Mouse (Mus musculus) E14TG2a.4 (cell line): ENCODE results near the gene Fhit.

Source experiments
- H3K27me3 ChIP-seq: 2 replicates; pipeline ENCODE4 v1.6.1; 2014; ENCODE audit warnings: low read length, control low read depth; ENCODE audit not compliant: insufficient read depth
- H3K36me3 ChIP-seq: 2 replicates; pipeline ENCODE4 v1.6.1; 2014; ENCODE audit warnings: low read length, control low read depth; ENCODE audit not compliant: insufficient read depth
- H3K4me1 ChIP-seq: replicated peaks from 2 replicates; pipeline ENCODE4 v1.6.1; 2014; ENCODE audit warnings: low read depth, low read length, control low read depth
- H3K4me3 ChIP-seq: replicated peaks from 2 replicates; pipeline ENCODE4 v1.5.1; 2014; ENCODE audit warnings: mild to moderate bottlenecking, low read length
- H3K9me3 ChIP-seq: 2 replicates; pipeline ENCODE4 v1.6.1; 2014; ENCODE audit warnings: low read length, control low read depth
- CTCF ChIP-seq: conservative IDR thresholded peaks from 2 replicates; pipeline ENCODE4 v1.5.1; 2014; ENCODE audit warnings: low read length
- NANOG ChIP-seq: IDR thresholded peaks from 2 replicates; pipeline ENCODE4 v1.6.1; 2014; ENCODE audit warnings: borderline replicate concordance, low read length, mixed read lengths
- POU5F1 ChIP-seq: IDR thresholded peaks from 2 replicates; pipeline ENCODE4 v1.6.1; 2014; ENCODE audit warnings: low read length, borderline replicate concordance

Fhit gene

DNA sequence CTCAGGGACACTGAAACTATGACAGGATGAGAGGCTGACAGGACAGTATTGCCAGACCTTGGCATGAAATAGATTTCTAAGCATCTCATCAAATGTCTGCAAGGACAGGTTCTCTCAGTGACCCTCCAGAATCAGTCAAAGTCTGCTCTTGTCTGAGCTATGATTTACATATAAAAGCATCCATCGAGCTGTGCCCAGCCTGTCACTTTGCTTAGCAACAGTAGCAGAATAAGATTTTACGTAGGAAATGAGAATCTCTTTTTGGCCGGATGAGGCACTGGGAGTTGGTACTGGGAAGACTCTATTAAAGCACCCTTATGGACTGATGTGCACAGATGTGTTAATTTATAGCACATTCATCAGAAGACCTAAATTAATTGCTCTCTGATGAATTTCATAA is 1519.8 kb downstream of the Fhit start:
- H3K9me3 ChIP-seq = 0 out of 2 replicates have a peak, but pooled peaks cover 3% of the 10 kb centered on the region
- H3K36me3 ChIP-seq = no peaks in the 10 kb centered on the region
- H3K4me1 ChIP-seq = 0 out of 2 replicates have a peak, but pooled peaks cover 5% of the 10 kb centered on the region
- no peak overlapping the region for H3K4me3 ChIP-seq
- TF ChIP-seq CTCF = no peak
- TF ChIP-seq NANOG = no peak
- TF ChIP-seq POU5F1 = no peak
- no peaks in the 10 kb centered on the region for H3K27me3 ChIP-seq

DNA sequence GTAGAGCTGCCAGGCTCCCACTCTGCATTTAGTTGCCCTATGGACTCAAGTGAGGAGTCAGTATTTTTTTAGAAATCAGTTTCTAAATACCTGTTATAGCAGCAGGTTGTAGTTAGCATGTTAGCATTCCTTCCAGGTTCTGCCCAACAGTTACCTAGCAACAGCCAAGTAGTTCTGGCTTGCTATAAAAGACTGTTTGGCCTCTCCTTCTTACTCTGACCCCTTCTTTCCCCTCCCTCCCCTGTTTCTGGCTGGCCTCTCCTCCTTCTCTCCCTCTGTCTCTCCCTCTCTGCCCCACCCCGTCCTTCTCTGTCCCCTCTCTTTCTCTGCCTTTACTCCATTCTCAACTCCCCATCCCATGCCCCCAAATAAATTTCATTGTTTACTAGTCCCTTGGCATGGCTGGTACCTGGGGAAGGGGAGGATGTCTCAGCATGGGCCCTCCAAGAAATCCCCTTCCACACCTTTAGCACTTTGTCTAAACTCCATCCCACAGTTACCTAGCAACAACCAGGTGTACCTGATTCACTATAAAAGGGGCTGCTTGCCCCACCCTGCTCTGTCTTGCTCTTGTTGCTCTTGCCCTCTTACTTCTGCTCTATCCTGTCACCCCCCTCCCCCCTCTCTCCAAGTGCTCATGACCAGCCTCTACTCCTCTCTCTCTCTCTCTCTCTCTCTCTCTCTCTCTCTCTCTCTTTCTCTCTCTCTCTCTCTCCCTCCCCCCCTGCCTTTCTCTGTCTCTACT is 1527.4 kb downstream of the Fhit start:
- Histone ChIP-seq H3K4me3 (no peak overlapping the region), H3K27me3 (no peaks in the 10 kb centered on the region), H3K9me3 (no peaks in the 10 kb centered on the region), H3K36me3 (no peaks in the 10 kb centered on the region), H3K4me1 (no peaks in the 10 kb centered on the region)
- no peak for TF ChIP-seq CTCF
- TF ChIP-seq NANOG = no peak
- TF ChIP-seq POU5F1 = no peak

DNA sequence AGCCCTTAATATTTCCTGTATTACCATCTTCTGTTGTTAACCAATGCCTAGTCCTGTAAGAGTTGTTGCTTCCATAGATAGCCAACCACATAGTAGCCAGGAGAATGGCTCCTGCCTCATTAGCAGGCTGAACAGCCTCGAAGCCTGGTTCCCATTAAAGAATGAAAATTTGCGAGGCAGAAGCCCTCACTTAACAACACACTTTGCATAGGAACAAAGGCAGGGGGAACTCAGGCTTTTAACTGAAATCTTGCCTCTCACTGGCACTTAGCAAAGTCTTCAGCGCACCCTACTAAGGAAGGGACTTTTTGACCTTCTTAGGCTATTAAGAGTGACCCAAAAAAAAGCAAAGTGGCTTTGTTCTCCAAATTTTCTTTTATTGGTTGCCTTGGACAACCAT is 1529.3 kb downstream of the Fhit start:
- no peaks in the 10 kb centered on the region for H3K9me3 ChIP-seq
- H3K27me3 ChIP-seq = no peaks in the 10 kb centered on the region
- H3K4me3 ChIP-seq = no peak overlapping the region
- TF ChIP-seq POU5F1 (no peak), CTCF (no peak), NANOG (no peak)
- no peaks in the 10 kb centered on the region for H3K4me1 ChIP-seq
- H3K36me3 ChIP-seq = no peaks in the 10 kb centered on the region

DNA sequence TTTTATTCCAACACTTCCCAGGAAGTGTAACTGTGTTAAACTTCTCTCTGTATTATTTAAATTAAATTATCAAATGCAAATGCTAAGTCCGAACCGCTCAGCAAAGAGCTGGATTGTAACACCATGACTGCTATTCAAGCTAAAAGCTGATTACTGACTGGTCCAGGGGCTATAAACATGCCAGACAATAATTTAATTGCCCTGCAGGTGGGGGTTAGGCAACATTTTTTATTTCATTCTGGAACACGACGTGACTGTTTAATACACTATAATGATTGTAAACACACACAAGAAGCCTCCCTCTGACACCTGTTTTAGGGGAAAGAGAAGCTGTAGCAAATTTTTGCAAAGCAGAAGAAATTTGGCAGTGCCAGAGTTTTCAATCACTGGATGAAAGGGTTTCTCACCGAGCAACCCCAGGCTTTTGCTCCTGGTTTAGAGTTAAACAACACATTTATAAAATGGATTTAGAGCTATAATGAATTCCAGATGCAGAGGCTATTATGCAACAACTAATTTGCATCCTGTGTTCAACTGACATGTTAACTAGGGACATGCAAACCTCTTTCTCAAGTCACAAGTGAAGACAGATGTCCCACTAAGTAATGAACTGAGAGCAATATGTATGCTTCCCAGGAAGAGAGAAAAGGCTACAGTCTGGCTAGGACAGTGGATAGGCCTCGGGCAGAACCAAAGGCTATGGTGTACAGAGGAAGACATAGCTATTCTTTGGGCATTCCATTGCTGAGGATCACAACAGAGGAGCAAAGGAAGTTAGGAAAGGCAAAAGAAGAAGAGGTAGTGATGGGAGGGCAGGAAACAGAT is 1538.4 kb downstream of the Fhit start:
- Histone ChIP-seq H3K4me3 (no peak overlapping the region), H3K4me1 (no peaks in the 10 kb centered on the region), H3K36me3 (no peaks in the 10 kb centered on the region), H3K27me3 (no peaks in the 10 kb centered on the region), H3K9me3 (no peaks in the 10 kb centered on the region)
- no peak for TF ChIP-seq NANOG
- TF ChIP-seq CTCF = no peak
- TF ChIP-seq POU5F1 = no peak

DNA sequence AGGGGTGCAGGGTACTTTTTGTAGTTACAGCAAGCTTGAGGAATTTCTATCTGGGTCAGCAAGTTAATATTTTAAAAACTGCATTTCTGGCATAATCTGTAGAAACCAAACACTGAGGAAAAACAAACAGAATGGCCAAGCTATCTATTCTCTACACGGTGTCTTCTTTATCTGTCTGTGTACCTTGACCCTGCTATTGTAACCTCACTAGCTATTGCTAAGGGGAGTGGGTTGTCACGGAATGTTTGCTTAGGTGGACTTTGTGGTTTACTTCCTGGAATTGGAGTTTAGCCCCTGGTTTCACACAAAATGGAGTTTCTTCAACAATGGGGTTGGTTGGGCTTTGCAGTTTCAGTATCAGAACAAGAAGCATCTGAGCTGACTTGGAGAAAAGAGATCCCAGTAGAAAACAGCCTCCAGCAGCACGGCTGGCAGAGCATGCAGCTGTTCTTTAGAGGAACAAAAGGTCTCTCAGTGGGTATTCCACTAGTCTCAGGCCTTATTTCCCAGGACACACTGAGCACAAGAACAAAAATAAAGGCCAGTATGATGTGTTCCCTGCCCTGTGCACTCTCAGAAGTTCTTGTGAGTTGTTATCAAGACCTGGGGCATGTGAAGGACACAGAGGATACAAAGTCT is 1540.8 kb downstream of the Fhit start:
- Histone ChIP-seq H3K36me3 (no peaks in the 10 kb centered on the region), H3K4me3 (no peak overlapping the region), H3K9me3 (no peaks in the 10 kb centered on the region), H3K27me3 (no peaks in the 10 kb centered on the region), H3K4me1 (no peaks in the 10 kb centered on the region)
- TF ChIP-seq NANOG = no peak
- TF ChIP-seq POU5F1 = no peak
- no peak for TF ChIP-seq CTCF

DNA sequence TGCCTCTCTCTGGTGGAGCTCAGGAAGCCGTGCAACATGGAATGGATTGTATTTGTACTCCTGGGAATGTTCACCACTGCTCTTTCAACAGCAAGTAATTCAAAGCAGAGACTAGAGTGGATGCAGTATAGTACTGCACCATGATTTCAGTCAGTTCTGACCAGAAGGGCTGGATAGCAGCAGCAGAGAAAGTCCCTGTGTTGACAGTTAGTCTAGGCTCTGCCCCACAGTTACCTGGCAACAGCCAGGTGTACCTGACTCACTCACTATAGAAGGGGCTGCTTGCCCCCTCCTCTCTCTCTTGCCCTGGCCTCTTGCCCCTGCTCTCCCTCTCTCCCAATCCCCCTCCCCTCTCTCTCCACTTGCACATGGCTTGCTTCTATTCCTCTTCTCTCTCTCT is 1542.0 kb downstream of the Fhit start:
- Histone ChIP-seq H3K9me3 (no peaks in the 10 kb centered on the region), H3K36me3 (no peaks in the 10 kb centered on the region), H3K4me1 (no peaks in the 10 kb centered on the region), H3K27me3 (no peaks in the 10 kb centered on the region), H3K4me3 (no peak overlapping the region)
- TF ChIP-seq POU5F1 (no peak), NANOG (no peak), CTCF (no peak)

DNA sequence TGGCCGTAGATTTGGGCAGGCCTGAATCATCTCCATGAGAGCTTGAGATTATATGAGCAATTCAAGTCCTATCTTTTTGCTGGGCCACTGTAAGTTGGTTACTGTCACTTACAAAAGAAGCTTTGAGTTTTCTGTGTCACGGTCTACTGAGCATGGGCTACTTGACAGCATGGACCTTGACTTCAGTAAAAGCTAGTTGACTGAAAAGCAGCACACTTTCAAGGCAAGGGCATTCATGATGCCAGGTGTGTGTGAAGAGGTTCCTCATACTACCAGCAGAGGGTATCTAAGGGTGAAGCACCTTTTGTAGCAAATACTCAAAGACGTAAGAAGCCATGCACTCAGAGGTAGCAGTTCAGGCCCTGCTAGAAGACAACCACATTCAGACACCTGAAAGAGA is 1548.7 kb downstream of the Fhit start:
- no peak overlapping the region for H3K4me3 ChIP-seq
- TF ChIP-seq CTCF (no peak), NANOG (no peak), POU5F1 (no peak)

DNA sequence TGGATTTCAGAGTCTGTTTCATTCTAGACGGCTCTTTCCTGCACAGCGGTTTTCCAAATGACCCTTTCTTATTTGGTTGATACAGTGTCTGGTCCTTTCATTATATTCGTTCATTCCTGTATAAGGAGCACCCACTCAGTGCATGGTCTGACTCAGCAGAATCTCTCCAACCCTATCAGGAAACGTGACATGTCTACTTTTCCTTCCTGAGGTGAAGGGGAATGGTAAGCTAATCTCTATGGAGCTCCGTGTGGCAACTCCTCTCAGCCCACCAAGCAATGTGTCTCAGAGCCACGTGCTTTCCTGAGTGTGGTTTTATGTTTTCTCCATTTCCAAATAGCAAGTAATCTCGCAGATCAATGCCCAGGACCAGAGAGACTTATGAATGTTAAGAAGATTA is 1552.7 kb downstream of the Fhit start:
- Histone ChIP-seq H3K27me3 (no peaks in the 10 kb centered on the region), H3K9me3 (no peaks in the 10 kb centered on the region), H3K36me3 (no peaks in the 10 kb centered on the region), H3K4me1 (no peaks in the 10 kb centered on the region), H3K4me3 (no peak overlapping the region)
- no peak for TF ChIP-seq NANOG

More for the DNA sequence above, 1548.7 kb downstream of the Fhit start:
- H3K36me3 ChIP-seq = no peaks in the 10 kb centered on the region
- no peaks in the 10 kb centered on the region for H3K4me1 ChIP-seq
- no peaks in the 10 kb centered on the region for H3K9me3 ChIP-seq
- H3K27me3 ChIP-seq = no peaks in the 10 kb centered on the region
